Mouse (Mus musculus): ENCODE data around the gene D030056L22Rik.

The D030056L22Rik gene

DNA sequence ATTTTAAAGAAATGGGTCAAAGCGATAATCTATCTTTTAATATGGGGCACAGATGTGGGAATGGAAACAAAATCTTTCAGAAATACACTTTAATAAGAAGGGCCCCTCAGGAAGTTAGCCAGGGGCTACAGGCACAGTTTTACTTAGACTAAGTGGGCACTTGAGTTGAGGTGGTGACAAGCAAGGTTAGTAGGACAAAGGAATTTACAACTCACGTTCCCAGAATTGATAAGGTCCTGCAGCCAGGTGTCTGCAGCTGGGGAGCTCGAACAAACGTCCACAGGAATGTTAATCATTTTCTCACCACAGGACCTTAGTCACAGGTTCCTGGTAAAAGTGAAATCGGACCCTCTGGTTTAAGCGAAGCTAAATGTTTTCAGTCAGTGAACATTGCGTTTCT lies 18.1 kb downstream of the D030056L22Rik start:
- no peak for ATAC-seq (ENCODE audit: low TSS enrichment)

DNA sequence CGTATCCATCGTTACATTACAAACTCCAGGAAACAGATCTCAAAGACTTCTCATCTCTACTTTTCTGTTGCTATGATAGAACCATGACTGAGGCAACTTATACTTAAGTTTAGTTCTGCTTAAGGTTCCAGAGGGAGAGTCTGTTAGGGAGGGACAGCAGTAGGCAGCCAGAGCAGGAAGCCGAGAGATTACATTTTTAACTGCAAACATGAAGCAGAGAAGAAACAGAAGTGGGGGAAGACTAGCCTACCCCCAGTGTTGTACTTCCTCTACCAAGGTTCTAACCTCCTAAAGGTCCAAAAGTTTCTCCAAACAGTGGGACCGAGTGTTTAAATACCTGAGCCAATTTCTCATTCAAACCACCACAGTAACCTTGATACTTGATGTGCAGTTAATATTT lies 22.9 kb downstream of the D030056L22Rik start:
- no peak for ATAC-seq (ENCODE audit: low TSS enrichment)

DNA sequence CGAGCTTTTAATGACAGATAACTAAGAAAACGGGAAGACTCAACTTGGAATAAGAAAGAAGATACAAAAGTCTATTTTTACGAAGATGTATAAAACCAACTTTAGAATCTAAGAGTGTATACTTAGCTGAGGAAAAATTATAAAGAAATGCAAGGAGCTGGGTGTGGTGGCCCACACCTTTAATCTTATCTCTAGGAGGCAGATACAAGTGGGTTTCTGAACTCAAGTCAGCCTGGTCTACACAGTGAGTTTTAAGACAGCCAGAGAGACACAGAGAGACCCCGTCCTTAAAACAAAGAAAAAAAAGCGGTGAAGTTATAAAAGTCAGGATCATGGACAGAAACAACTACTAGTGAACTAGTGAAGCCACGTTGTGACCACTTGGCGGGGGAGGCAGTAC lies 26.2 kb downstream of the D030056L22Rik start:
- ATAC-seq (ENCODE audit: low TSS enrichment): no peak

DNA sequence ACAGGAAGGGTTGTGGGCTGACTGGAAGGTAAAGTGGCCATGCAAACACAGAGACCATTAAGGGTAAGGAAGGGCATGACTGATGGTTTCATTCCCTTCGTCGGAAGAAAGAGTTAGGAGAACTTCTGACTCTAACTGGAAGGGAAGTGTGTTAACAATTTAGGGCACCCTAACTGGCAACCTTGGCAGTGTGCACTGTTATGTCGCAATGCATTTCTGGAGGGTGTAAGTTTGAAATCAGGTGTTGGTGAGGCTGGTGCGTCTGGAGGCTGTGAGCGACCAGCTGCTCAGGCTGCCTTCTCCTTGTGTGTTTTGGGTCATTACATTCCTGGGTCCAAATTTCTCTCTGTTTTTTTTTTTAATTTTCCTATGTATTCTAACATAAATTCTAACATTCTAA lies 31.0 kb downstream of the D030056L22Rik start:
- ATAC-seq (ENCODE audit: low TSS enrichment): no peak

DNA sequence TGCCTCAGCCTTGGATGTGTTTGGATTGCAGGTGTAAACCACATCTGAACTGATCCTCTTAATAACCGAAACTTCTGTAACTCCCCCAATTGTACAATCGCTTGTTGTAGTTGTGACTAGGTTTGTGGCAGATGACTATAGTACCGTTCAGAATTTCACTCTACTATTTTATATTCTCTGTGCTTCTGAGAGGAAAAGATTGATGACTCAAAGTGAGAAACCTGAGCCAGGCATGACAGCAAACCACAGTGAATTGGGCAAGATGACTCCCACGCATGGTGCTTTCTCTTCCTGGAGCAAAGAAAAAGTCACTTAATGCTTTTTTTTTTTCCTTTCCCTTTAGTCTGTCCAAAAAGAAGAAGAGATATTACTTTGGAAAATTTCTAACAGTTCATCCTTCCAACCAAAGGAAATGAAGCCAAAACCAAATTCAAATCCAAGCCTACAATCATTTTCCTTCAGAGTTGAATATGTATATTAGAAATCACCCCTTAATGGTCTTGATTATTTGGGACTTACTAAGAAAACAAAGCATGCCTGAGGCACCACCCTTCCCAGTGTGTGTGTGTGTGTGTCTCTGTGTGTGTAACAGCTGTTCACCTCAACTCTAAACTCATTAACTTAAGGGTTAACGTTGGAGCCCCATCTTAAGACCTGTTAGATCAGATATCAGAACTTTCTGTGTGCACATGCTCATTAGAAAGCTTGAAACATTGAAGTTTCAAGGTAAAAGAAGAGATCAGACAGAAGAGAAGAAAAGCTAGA lies 33.8 kb downstream of the D030056L22Rik start:
- peak; percentile 83 for ATAC-seq (ENCODE audit: low TSS enrichment)

DNA sequence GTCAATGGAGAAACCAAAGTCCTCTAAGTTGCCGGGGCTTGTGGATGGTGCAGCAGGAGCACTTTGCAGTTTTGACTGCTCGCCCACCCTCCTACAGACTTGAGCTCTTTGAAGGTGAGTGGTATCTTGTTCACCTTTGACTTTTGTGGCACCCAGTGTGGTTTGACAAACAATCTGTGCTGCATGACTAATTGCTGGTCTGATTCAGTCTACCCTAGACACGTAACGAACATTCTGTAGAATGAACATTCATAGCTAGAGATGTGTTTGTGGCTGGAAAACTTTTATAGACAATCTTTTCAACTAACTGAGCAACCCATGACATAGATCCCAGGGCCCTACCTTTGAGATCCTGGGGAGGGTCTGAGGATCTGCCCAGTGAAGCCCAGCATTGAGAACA lies 34.4 kb downstream of the D030056L22Rik start:
- no peak for ATAC-seq (ENCODE audit: low TSS enrichment)

DNA sequence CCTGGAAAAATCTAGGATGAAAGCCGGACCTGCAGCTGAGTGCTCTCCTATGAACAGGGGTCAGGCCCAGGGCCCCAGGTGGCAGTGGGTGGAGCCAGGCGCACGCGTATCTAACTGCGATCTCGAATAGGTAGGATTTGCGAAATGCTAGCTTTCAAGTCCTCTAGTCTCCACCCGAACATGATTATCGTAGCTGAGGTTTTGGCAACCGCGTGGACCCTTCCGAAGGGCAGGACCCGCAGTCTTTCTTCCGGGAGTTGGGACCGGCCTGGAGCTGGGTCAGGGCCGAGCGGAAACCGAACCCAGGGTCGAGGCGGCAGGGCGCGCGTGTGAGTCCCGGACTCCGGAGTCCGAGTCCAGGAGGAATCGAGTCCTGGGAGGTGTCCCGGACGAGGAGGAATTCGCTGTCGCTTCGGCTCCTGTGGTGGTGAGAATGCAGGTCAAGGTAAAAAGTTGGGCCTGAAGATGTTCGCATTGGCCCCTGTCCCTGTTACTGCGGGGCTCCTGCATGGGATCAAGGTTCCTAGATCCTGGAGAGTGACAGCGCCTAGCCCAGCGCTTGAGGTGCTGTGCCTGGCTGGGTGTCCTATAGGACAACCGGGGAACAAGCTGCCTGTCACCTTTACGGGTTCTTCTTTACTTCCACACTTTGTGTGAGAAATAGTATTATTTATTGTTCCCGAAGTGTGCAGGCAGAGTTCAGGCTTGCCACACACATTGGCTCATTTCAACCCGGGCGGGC lies 36.8 kb downstream of the D030056L22Rik start, which contains the start of gene Trpm6:
Gene Trpm6, plus strand, starts transcription at position 386 of the 742 bp plus-strand sequence.
- no peak for ATAC-seq (ENCODE audit: low TSS enrichment)

DNA sequence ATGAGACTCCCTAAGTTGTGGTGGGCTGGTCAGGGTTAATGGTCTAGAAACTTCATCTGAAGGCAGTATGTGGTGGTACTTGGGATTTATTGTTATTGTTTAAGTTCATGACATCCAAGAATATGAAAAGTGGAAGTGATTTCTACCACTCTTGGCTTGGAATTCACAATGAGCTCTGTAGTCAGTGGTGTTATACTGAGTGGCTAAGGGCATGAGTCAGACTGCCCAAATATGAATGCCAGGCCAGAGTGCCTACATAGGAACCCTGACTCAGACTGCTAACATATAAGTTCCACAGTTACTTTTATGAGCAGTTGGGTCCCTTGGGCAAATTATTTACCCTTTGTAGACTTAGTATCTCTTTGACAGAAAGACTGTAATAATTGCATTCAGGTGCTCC lies 44.2 kb downstream of the D030056L22Rik start:
- ATAC-seq (ENCODE audit: low TSS enrichment): no peak

DNA sequence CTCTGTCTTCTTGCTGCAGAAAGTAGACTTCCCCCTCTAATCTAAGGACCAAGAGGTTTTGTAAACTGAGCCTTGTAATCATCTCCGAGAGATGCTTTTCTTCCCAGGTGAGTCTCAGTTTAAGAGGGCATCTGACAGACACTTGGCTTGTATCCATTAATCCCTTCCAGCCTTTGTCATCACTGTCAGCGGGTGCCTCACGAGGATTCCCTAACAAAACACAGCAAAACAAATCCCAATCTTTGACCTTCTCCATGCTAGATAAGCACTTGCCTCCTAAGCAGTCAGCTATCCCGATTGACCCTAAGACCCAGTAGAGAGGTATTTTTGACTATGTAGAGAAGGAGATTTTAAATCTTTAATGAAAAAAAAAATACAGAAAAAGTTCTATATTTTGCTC lies 44.7 kb downstream of the D030056L22Rik start:
- ATAC-seq (ENCODE audit: low TSS enrichment): no peak

DNA sequence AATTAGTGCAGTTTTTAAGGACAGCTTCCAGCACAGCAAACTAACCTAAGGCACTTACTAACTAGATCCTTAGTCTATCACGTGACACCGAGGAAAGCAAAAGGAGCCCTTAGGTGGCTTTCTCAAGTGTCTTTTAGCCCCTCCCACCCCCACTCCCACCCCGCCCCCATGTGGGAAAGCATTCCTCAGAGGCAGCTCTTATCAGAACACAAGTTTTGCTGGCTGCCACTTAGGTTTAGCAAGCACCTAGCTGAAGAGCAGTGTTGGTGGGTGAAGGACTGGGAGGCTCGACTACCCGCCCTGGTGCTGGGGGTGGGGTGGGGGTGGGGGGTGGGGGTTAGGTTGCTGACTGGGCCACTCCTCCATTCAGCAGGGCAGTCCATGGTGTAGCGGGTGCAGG lies 45.3 kb downstream of the D030056L22Rik start:
- no peak for ATAC-seq (ENCODE audit: low TSS enrichment)

DNA sequence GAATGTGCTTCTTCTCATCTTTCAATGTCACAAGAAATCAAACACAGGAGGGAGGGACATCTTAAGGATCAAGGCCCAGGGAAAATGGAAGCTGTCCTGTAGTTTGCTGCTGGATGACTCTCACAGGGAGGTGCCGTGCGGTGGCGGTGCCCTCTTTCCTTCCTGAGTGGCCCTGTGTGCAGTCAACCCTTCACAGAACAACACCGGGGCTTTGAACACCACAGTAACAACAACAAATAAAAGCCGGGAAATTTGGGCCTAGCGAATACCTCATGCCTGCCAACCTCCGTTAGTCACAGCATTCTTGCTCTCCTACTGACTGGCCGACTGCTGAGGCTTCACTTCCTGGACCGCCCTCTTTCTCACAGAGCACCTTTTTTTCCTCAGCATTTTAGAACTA lies 45.9 kb downstream of the D030056L22Rik start:
- no peak for ATAC-seq (ENCODE audit: low TSS enrichment)

DNA sequence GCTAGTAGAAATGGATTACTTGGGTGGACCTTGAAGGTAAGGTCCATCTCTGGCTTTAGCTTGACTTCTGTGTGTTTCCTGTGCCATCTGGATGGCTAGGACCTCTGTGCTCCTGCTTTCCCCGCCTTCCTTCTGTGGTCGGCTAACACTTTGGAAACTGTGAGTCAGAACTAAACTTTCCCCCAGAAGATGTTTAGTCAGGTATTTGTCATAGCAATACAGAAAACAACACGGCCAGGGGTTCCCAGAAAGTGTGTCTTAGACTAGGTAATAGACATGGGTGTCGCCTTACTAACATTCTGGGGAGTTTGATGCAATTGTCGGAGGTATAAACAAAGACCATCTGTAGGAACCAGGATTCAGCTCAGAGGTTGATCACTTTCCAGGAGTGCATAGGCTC lies 53.4 kb downstream of the D030056L22Rik start:
- no peak for ATAC-seq (ENCODE audit: low TSS enrichment)

Measured in frontal cortex, adult (tissue).